Mouse (Mus musculus) liver, embryonic 14.5 days (tissue): Measurements from ENCODE around the gene G6pdx.

Experiments used
- CTCF ChIP-seq: IDR thresholded peaks from 2 replicates; pipeline ENCODE4 v1.5.1; 2016; ENCODE audit warnings: antibody characterized with exemption, low read depth, control low read depth
- EP300 ChIP-seq: IDR thresholded peaks from 2 replicates; pipeline ENCODE4 v1.6.1; 2016; ENCODE audit warnings: antibody characterized with exemption, low read depth

DNA sequence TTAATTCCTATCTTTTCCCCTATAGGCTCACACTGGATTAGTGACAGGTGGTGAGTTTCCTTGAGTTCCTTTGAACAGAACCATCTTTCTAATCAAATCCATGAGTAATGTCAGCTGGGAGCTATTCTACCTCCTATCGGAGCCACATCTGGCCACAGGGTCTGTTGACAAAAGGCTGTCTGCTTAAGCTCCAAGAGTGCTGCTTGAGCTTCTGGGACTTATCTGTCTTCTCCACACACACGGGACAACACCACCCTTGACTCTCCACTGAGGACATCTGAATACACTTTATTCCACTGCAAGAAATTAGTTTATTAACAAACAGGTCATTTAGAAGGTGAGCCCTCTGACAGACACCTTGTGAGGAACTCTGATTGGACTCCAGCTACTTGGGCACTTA is 44.5 kb downstream of the G6pdx start:
- TF ChIP-seq CTCF (no peak), EP300 (peak; percentile 69)
